Mouse (Mus musculus): ENCODE results near the gene Mdk.

DNA sequence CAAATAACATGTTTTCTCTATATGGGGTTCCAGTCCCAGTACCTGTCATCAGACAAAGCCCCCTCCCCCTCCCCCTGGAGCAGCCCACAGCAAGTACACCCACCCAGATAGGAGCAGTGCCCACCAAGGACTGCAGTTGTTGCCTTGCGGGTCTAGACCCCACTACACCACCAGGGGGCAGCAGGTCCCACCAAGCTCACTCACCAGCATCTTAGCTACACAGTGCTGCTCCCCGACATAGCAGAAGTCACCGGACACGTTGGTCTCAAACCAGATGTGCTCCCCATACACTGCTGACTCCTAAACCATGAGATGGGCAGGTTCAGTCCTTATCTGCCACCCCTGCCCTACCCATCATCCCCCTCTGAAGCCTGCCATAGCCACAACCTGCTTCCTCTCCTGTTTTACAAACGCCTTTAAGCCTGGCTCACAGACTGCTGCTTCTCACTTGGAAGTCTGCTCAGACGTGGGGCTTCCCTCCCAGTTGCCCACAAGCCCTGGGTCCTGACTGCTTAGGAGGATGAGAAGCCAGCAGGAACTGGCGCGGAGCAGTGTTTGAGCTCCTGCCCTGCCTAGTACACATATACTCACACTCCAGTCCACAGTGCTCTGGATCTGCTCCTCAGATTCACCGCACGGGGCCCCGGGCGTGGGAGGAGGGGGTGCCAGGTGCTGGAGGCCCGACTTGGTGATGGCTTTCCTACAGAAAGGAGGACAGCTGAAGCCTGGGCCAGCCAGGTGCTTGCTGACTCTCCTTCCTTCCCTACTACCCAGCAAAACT is 12.3 kb upstream of the Mdk start:
- TF ChIP-seq CTCF (IDR thresholded peaks at IDR 0.05; ENCODE audit: borderline replicate concordance, insufficient read depth, low read depth, low read length) (peak; percentile 96), POLR2A (IDR thresholded peaks at IDR 0.05; ENCODE audit: borderline replicate concordance, insufficient read depth, low read length) (no peak)
